ENCODE assay signal across 8 mouse cellular contexts in genomic region chr4:44970612-44971110, GRCm38 (mm10). TPM values are rescaled to one million over a fixed set of nuclear protein-coding genes. Genes with fewer than 3 reads are reported as not detected.
DNase-seq lines count a peak whose midpoint lies in the region; ATAC-seq and TF ChIP-seq lines count a peak whose summit lies in the region.

No protein-coding gene starts in this region.

- H3ac ChIP-seq in C2C12 (ENCODE audit: control insufficient read depth, insufficient read length, low read depth), result no peak overlapping the region

- no peak overlapping the region for H3K9ac ChIP-seq in hindbrain, embryonic 13.5 days

- DNase-seq in hindbrain, embryonic 10.5 days (ENCODE audit: low spot score), result peak; percentile 76
- peak; percentile 86 for DNase-seq in R1 (ENCODE audit: low read depth, low spot score)
- DNase-seq in embryo, embryonic 10 days (ENCODE audit: low spot score), result peak; percentile 89
- DNase-seq in kidney, postnatal 36 days, result peak; percentile 57 to 83
- DNase-seq in right cerebral cortex, postnatal 4 days, result no peak

- no peaks in the 10 kb centered on the region for H3K27me3 ChIP-seq in hindbrain, embryonic 10.5 days (ENCODE audit: insufficient read depth, poor library complexity, severe bottlenecking)
- H3K27me3 ChIP-seq in hindbrain, embryonic 13.5 days, result 0 out of 2 replicates have a peak, but pooled peaks cover 3% of the 10 kb centered on the region
- peaks cover 24% of the 10 kb centered on the region for H3K27me3 ChIP-seq in C2C12 (ENCODE audit: control insufficient read depth, insufficient read depth, insufficient read length)

- ATAC-seq in hindbrain, embryonic 13.5 days (ENCODE audit: low FRiP score), result no peak

- no peaks in the 10 kb centered on the region for H3K9me3 ChIP-seq in hindbrain, embryonic 10.5 days
- H3K9me3 ChIP-seq in hindbrain, embryonic 13.5 days, result no peaks in the 10 kb centered on the region

- peaks cover 21% of the 10 kb centered on the region for H3K4me1 ChIP-seq in hindbrain, embryonic 10.5 days (replicated peaks)
- peaks cover 10% of the 10 kb centered on the region for H3K4me1 ChIP-seq in hindbrain, embryonic 13.5 days (replicated peaks)
- H3K4me1 ChIP-seq in olfactory bulb, adult 2 months (ENCODE audit: control insufficient read depth, insufficient read depth, low read length), result peaks cover 12% of the 10 kb centered on the region

- H3K4me3 ChIP-seq in hindbrain, embryonic 10.5 days, result no peak overlapping the region
- H3K4me3 ChIP-seq in hindbrain, embryonic 13.5 days, result no peak overlapping the region
- H3K4me3 ChIP-seq in C2C12 (ENCODE audit: insufficient read depth, poor library complexity, severe bottlenecking), result no peak overlapping the region
- H3K4me3 ChIP-seq in olfactory bulb, adult 2 months (ENCODE audit: insufficient read depth, low read depth, low read length), result no peak overlapping the region

- 22% methylated on average over 10 of the region's 10 CpGs for WGBS in hindbrain, embryonic 10.5 days
- 21% methylated on average over 10 of the region's 10 CpGs for WGBS in hindbrain, embryonic 13.5 days
- WGBS in olfactory bulb, adult 2 months, result 26% methylated on average over 10 of the region's 10 CpGs

- TF ChIP-seq POLR2A in olfactory bulb, adult 2 months (IDR thresholded peaks at IDR 0.05; ENCODE audit: insufficient read depth, low read depth, low read length), result no peak

- H3K4me2 ChIP-seq in hindbrain, embryonic 13.5 days, result no peak overlapping the region

- no peaks in the 10 kb centered on the region for H3K36me3 ChIP-seq in hindbrain, embryonic 10.5 days
- no peaks in the 10 kb centered on the region for H3K36me3 ChIP-seq in hindbrain, embryonic 13.5 days
- H3K36me3 ChIP-seq in C2C12 (ENCODE audit: control insufficient read depth, insufficient read depth), result no peaks in the 10 kb centered on the region

- no peaks in the 10 kb centered on the region for H3K79me3 ChIP-seq in C2C12 (ENCODE audit: low read depth)

- peak; percentile 38 for TF ChIP-seq CTCF in C2C12 (IDR thresholded peaks at IDR 0.05; ENCODE audit: control insufficient read depth, insufficient read depth, insufficient read length)
- TF ChIP-seq CTCF in olfactory bulb, adult 2 months (IDR thresholded peaks at IDR 0.05; ENCODE audit: insufficient read depth, low read depth, low read length), result peak; percentile 30; the same call in 1 of the 2 replicates

- no peak overlapping the region for H3K27ac ChIP-seq in hindbrain, embryonic 10.5 days
- H3K27ac ChIP-seq in hindbrain, embryonic 13.5 days, result no peak overlapping the region
- no peak overlapping the region for H3K27ac ChIP-seq in olfactory bulb, adult 2 months (ENCODE audit: insufficient read depth, low read depth, low read length)

- H3K79me2 ChIP-seq in C2C12 (ENCODE audit: control insufficient read depth, insufficient read depth), result no peaks in the 10 kb centered on the region

TF ChIP-seq in C2C12, 6 proteins besides CTCF, POLR2A, EP300 and RAD21:
- no peak for TF ChIP-seq USF1 (IDR thresholded peaks at IDR 0.05; ENCODE audit: low read depth)
- TF ChIP-seq FOSL1 (IDR thresholded peaks at IDR 0.05; ENCODE audit: insufficient read depth, low read length, poor library complexity, severe bottlenecking), result no peak
- TF ChIP-seq CEBPB (IDR thresholded peaks at IDR 0.05; ENCODE audit: low read depth), result no peak
- no peak for TF ChIP-seq MAX (IDR thresholded peaks at IDR 0.05)
- no peak for TF ChIP-seq MYOD1 (IDR thresholded peaks at IDR 0.05; ENCODE audit: control insufficient read depth, insufficient read length, low read depth)
- TF ChIP-seq MYOG (IDR thresholded peaks at IDR 0.05; ENCODE audit: control insufficient read depth, extremely low read depth, insufficient read length), result no peak

RNA-seq across cellular contexts. Expression of gene Grhpr, which starts 10.5 kb away (rescaled TPM):
- polyA plus RNA-seq in hindbrain, embryonic 10.5 days (2016; fragmentation: Nextera tagmentation; extraction: Ambion mirVana), result 65.4 and 66.5 TPM in 2 replicates
- 26.0 and 28.2 TPM in 2 replicates for polyA plus RNA-seq in hindbrain, embryonic 13.5 days (2015; fragmentation: Nextera tagmentation; extraction: Ambion mirVana)
- 24.0 TPM for polyA plus RNA-seq in C2C12 (2012; fragmentation: generic; extraction: Trizol)
- polyA plus RNA-seq in olfactory bulb, adult 2 months (2012; ENCODE audit: insufficient read depth, insufficient read length, low replicate concordance, missing spikeins), result not detected in 2 replicates

RNA-seq across cellular contexts. Expression of gene Zbtb5, which starts 41.6 kb away (rescaled TPM):
- 34.4 and 35.8 TPM in 2 replicates for polyA plus RNA-seq in hindbrain, embryonic 10.5 days (2016; fragmentation: Nextera tagmentation; extraction: Ambion mirVana)
- 45.6 and 48.4 TPM in 2 replicates for polyA plus RNA-seq in hindbrain, embryonic 13.5 days (2015; fragmentation: Nextera tagmentation; extraction: Ambion mirVana)
- 4.7 TPM for polyA plus RNA-seq in C2C12 (2012; fragmentation: generic; extraction: Trizol)
- not detected in 2 replicates for polyA plus RNA-seq in olfactory bulb, adult 2 months (2012; ENCODE audit: insufficient read depth, insufficient read length, low replicate concordance, missing spikeins)

RNA-seq across cellular contexts. Expression of gene Polr1e, which starts 47.7 kb away (rescaled TPM):
- polyA plus RNA-seq in hindbrain, embryonic 10.5 days (2016; fragmentation: Nextera tagmentation; extraction: Ambion mirVana), result 55.6 and 57.8 TPM in 2 replicates
- polyA plus RNA-seq in hindbrain, embryonic 13.5 days (2015; fragmentation: Nextera tagmentation; extraction: Ambion mirVana), result 37.9 and 38.5 TPM in 2 replicates
- 29.0 TPM for polyA plus RNA-seq in C2C12 (2012; fragmentation: generic; extraction: Trizol)
- polyA plus RNA-seq in olfactory bulb, adult 2 months (2012; ENCODE audit: insufficient read depth, insufficient read length, low replicate concordance, missing spikeins), result not detected in 2 replicates

Comparison
In these comparisons a context has a peak if more than half of its experiments do, and no peak if none do; other contexts are left out.
1. RNA of gene Grhpr, which starts 10.5 kb away (polyA plus RNA-seq): 65.4 to 66.5 TPM in hindbrain, embryonic 10.5 days, 26.0 to 28.2 TPM in hindbrain, embryonic 13.5 days and 24.0 TPM in C2C12 (single experiment); not detected in olfactory bulb, adult 2 months; every median in the first group is over 10 times any median in the second.
2. RNA of gene Polr1e, which starts 47.7 kb away (polyA plus RNA-seq): 55.6 to 57.8 TPM in hindbrain, embryonic 10.5 days, 37.9 to 38.5 TPM in hindbrain, embryonic 13.5 days and 29.0 TPM in C2C12 (single experiment); not detected in olfactory bulb, adult 2 months; every median in the first group is over 10 times any median in the second.